Mouse (Mus musculus) liver, adult (tissue): ENCODE data around the gene Grid2.

ENCODE experiments used
- GATA4 ChIP-seq: IDR thresholded peaks from 2 replicates; pipeline ENCODE4 v1.6.1; 2014; ENCODE audit warnings: mild to moderate bottlenecking, low read length; ENCODE audit not compliant: insufficient replicate concordance

Gene Grid2

DNA sequence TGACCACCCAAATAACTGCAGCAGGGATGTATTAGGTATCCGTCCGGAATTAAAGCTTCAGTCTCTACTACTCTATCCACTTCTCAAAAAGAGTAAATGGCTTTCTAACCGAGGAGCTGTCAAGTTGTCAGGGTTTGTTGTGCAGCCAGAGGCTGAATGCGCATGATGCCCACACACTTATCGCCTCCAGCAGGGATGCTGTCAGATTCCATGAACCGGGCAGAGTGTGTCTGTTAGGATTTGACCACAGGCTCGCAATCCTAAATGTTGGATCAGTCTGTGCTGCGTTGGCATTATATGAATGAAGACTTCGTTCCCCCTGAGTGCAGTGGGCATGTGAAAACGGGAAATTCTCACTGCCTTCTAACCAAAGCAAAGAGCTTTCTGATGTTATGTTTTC lies 843.0 kb downstream of the Grid2 start:
- TF ChIP-seq GATA4: no peak

DNA sequence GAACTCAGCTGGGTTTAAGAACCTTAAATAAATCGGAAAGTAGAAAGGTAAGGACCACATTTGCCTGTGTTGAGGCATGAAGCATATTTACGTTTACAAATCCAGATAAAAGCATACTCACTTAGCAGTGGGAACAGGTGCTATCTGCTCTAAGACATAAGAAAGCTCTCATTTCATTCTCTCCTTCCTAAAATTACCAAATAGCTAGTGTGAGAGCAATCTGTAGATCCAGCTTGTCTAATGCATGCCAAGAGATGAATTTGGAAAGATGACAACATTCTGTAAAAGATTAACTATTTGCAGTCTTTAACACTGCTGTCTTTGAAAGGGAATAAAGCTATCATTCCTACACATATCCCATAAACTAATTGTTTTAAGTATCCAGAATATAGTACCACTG lies 858.9 kb downstream of the Grid2 start:
- no peak for TF ChIP-seq GATA4

- TF ChIP-seq GATA4: no peak
These were observed 880.6 kb downstream of the Grid2 start for GRCm38 (mm10) chr6:64136275-64136674.

- TF ChIP-seq GATA4: no peak
These were observed 892.9 kb downstream of the Grid2 start for GRCm38 (mm10) chr6:64148613-64149012.

- no peak for TF ChIP-seq GATA4
These were observed 919.4 kb downstream of the Grid2 start for GRCm38 (mm10) chr6:64174995-64175612.

GRCm38 (mm10) chr6:64193646-64194045 lies 938.0 kb downstream of the Grid2 start:
- TF ChIP-seq GATA4: no peak

GRCm38 (mm10) chr6:64202396-64203122 lies 946.9 kb downstream of the Grid2 start:
- no peak for TF ChIP-seq GATA4

- TF ChIP-seq GATA4: no peak
These were observed 980.7 kb downstream of the Grid2 start for GRCm38 (mm10) chr6:64236351-64236750.

GRCm38 (mm10) chr6:64240526-64240925 lies 984.9 kb downstream of the Grid2 start:
- no peak for TF ChIP-seq GATA4

DNA sequence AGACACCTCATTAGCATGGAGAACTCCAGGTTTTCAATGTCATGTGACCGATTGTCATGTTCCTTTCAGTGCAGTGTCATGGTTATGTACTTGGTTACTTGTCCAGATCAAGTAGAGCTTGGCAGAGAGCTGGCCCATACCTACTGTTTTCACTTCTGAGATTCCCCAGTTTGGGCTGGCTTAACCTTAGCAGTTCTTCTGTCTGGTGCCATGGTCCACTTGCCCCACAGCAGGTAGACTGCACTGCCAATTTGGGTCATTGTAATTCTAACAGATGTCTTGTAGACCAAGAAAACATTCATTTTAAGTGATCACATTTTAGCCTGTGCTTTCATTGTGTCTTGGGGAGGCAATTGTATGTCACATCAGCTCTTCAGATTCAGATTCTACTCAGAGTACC lies 990.3 kb downstream of the Grid2 start:
- no peak for TF ChIP-seq GATA4

GRCm38 (mm10) chr6:64251041-64251440 lies 995.4 kb downstream of the Grid2 start:
- TF ChIP-seq GATA4: no peak

GRCm38 (mm10) chr6:64263517-64263916 lies 1007.8 kb downstream of the Grid2 start:
- TF ChIP-seq GATA4: no peak

GRCm38 (mm10) chr6:64264224-64264623 lies 1008.5 kb downstream of the Grid2 start:
- no peak for TF ChIP-seq GATA4

- TF ChIP-seq GATA4: no peak
These were observed 1018.8 kb downstream of the Grid2 start for GRCm38 (mm10) chr6:64274319-64275114.

DNA sequence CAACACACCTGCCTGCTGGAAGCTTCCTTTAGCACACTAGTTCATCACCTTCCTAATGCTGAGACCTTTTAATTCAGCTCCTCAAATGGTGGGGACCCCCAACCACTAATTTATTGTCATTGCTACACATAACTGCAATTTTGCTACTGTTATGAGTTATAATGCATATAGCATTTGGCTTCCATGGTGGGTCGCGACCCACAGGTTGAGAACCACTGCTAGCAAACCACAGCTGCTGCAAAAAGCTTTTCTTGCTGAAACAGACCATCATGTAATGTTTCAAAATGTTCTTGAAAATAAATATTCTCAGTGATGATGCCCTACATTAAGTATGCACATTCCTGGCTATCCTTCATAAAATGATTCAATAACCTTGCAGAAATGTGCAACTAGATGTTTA lies 1024.3 kb downstream of the Grid2 start:
- no peak for TF ChIP-seq GATA4

- no peak for TF ChIP-seq GATA4
These were observed 1038.1 kb downstream of the Grid2 start for GRCm38 (mm10) chr6:64293761-64294160.
